Mouse (Mus musculus) CH12.LX (cell line): ENCODE data around the gene Ift43. TPM values are rescaled to one million over a fixed set of nuclear protein-coding genes. Genes with fewer than 3 reads are reported as not detected.

Source experiments
- DNase-seq: peaks from one replicate; pipeline ENCODE4 v3.0.0-alpha.2; 2013; ENCODE audit errors: extremely low read depth
- H3K27ac ChIP-seq: 2 replicates; pipeline ENCODE4 v1.5.1; 2012; ENCODE audit warnings: low read depth, mild to moderate bottlenecking, control low read depth, moderate library complexity; ENCODE audit not compliant: insufficient read depth
- H3K27me3 ChIP-seq: replicated peaks from 2 replicates; pipeline ENCODE3; 2012; ENCODE audit warnings: inconsistent platforms
- H3K36me3 ChIP-seq, 2 experiments: replicated peaks in 1 of 2; 2 replicates each; pipeline versions ENCODE3 to v1.6.1; 2012; ENCODE audit warnings: inconsistent platforms in 1 of 2, low read length in 1 of 2, mild to moderate bottlenecking in 1 of 2, mixed read lengths in 1 of 2, moderate library complexity in 1 of 2; ENCODE audit not compliant: control insufficient read depth in 1 of 2, insufficient read depth in 1 of 2
- H3K4me1 ChIP-seq, 2 experiments: 2 replicates each; pipeline ENCODE4 v1.6.1; 2012; ENCODE audit warnings: inconsistent platforms in 1 of 2, moderate library complexity in 1 of 2; ENCODE audit not compliant: insufficient read depth in 2 of 2, control insufficient read depth in 1 of 2
- H3K4me2 ChIP-seq: 2 replicates; pipeline ENCODE4 v1.6.1; 2012; ENCODE audit warnings: low read depth, mild to moderate bottlenecking, control low read depth; ENCODE audit not compliant: poor library complexity, insufficient read depth, severe bottlenecking
- H3K4me3 ChIP-seq, 3 experiments: fragments of 150-350 bp in 1 of 3; sonication (generic) in 1 of 3; replicated peaks in 1 of 3; 2 replicates each; pipeline versions ENCODE3 to v1.5.1; 2011 to 2012; ENCODE audit warnings: low read depth in 2 of 3, low read length in 2 of 3, mild to moderate bottlenecking in 2 of 3, moderate library complexity in 2 of 3, control low read depth in 1 of 3, improper control_type of control experiment in 1 of 3, inconsistent platforms in 1 of 3, mixed read lengths in 1 of 3; ENCODE audit not compliant: poor library complexity in 1 of 3
- H3K79me2 ChIP-seq: replicated peaks from 2 replicates; pipeline ENCODE4 v1.6.1; 2012; ENCODE audit warnings: mild to moderate bottlenecking, moderate library complexity; ENCODE audit not compliant: control insufficient read depth, poor library complexity, insufficient read depth, severe bottlenecking; ENCODE audit errors: extremely low read depth
- H3K9ac ChIP-seq: 2 replicates; pipeline ENCODE4 v1.6.1; 2012; ENCODE audit warnings: low read depth, mild to moderate bottlenecking, control low read depth, moderate library complexity; ENCODE audit not compliant: insufficient read depth
- H3K9me3 ChIP-seq: replicated peaks from 2 replicates; pipeline ENCODE3; 2012; ENCODE audit warnings: low read length, inconsistent platforms, mixed read lengths
- BHLHE40 ChIP-seq: IDR thresholded peaks from 2 replicates; pipeline ENCODE4 v1.6.1; 2011; ENCODE audit warnings: mild to moderate bottlenecking, low read depth, low read length, improper control_type of control experiment
- CHD1 ChIP-seq: IDR thresholded peaks from 2 replicates; pipeline ENCODE4 v1.6.1; 2012; ENCODE audit warnings: low read depth, low read length, improper control_type of control experiment, inconsistent platforms
- CHD2 ChIP-seq: IDR thresholded peaks from 2 replicates; pipeline ENCODE4 v1.6.1; 2011; ENCODE audit warnings: low read length, improper control_type of control experiment
- E2F4 ChIP-seq: IDR thresholded peaks from 2 replicates; pipeline ENCODE4 v1.6.1; 2011; ENCODE audit warnings: low read depth, low read length, improper control_type of control experiment; ENCODE audit not compliant: insufficient replicate concordance
- EP300 ChIP-seq: IDR thresholded peaks from 2 replicates; pipeline ENCODE4 v1.6.1; 2011; ENCODE audit warnings: low read length, improper control_type of control experiment
- GABPA ChIP-seq: IDR thresholded peaks from 2 replicates; pipeline ENCODE4 v1.6.1; 2012; ENCODE audit warnings: low read depth, low read length, improper control_type of control experiment, inconsistent platforms; ENCODE audit not compliant: insufficient replicate concordance
- HCFC1 ChIP-seq: IDR thresholded peaks from 2 replicates; pipeline ENCODE4 v1.6.1; 2012; ENCODE audit warnings: low read depth, mild to moderate bottlenecking, inconsistent platforms, low read length, improper control_type of control experiment
- IRF4 ChIP-seq: IDR thresholded peaks from 2 replicates; pipeline ENCODE4 v1.6.1; 2014; ENCODE audit warnings: low read depth, mild to moderate bottlenecking, inconsistent platforms, low read length, improper control_type of control experiment
- MAFK ChIP-seq: IDR thresholded peaks from 2 replicates; pipeline ENCODE4 v1.6.1; 2011; ENCODE audit warnings: low read length, improper control_type of control experiment; ENCODE audit not compliant: insufficient replicate concordance
- MAZ ChIP-seq: IDR thresholded peaks from 2 replicates; pipeline ENCODE4 v1.6.1; 2012; ENCODE audit warnings: low read depth, mild to moderate bottlenecking, inconsistent platforms, low read length, improper control_type of control experiment, moderate library complexity
- MXI1 ChIP-seq: IDR thresholded peaks from 2 replicates; pipeline ENCODE4 v1.6.1; 2011; ENCODE audit warnings: mild to moderate bottlenecking, low read depth, low read length, improper control_type of control experiment
- NELFE ChIP-seq: IDR thresholded peaks from 2 replicates; pipeline ENCODE4 v1.6.1; 2011; ENCODE audit warnings: low read depth, low read length, improper control_type of control experiment
- RCOR1 ChIP-seq: conservative IDR thresholded peaks from 2 replicates; pipeline ENCODE4 v1.6.1; 2012; ENCODE audit warnings: low read depth, mild to moderate bottlenecking, inconsistent platforms, low read length, improper control_type of control experiment
- SIN3A ChIP-seq: IDR thresholded peaks from 2 replicates; pipeline ENCODE4 v1.6.1; 2012; ENCODE audit warnings: low read length, improper control_type of control experiment, inconsistent platforms
- ZC3H11A ChIP-seq: IDR thresholded peaks from 2 replicates; pipeline ENCODE4 v1.6.1; 2012; ENCODE audit warnings: low read depth, mild to moderate bottlenecking, inconsistent platforms, low read length, improper control_type of control experiment
- ZMIZ1 ChIP-seq: IDR thresholded peaks from 2 replicates; pipeline ENCODE4 v1.6.1; 2012; ENCODE audit warnings: low read depth, mild to moderate bottlenecking, inconsistent platforms, low read length, improper control_type of control experiment
- ZNF384 ChIP-seq: IDR thresholded peaks from 2 replicates; pipeline ENCODE4 v1.6.1; 2012; ENCODE audit warnings: low read depth, low read length, improper control_type of control experiment, inconsistent platforms
- dilution Hi-C: fragments of 300-500 bp; cut with MboI; formaldehyde crosslinking; loops from 2 replicates; pipeline ENCODE4 v1.14.3; 2020; ENCODE audit warnings: low sequenced_read_pairs; ENCODE audit not compliant: extremely low pct_unique_long_range_greater_than_20kb, extremely low pct_ligation_motif_present
- in situ Hi-C: fragments of 300-500 bp; cut with MboI; formaldehyde crosslinking; loops from 3 replicates; pipeline ENCODE4 v1.14.3; 2019; ENCODE audit warnings: low sequenced_read_pairs, low pct_ligation_motif_present, low pct_unique_long_range_greater_than_20kb, mixed read lengths
- polyA plus RNA-seq: library from polyadenylated mRNA; unstranded; fragments of >175 nt; gene quantifications from 2 replicates; pipeline ENCODE4 v1.2.1, GENCODE M21; 2012; ENCODE audit warnings: low read depth; ENCODE audit not compliant: insufficient read length
- total RNA-seq, 2 experiments: library from RNA; depleted of rRNA; stranded (reverse); fragments of 300-350 nt in 1 of 2; fragments of >200 nt in 1 of 2; gene quantifications; 2 replicates each; pipeline ENCODE4 v1.2.3; 2012 to 2014

The Ift43 gene
- total and polyA plus RNA-seq, 3 experiments, result 2.0 to 8.6 (median 2.8) TPM

DNA sequence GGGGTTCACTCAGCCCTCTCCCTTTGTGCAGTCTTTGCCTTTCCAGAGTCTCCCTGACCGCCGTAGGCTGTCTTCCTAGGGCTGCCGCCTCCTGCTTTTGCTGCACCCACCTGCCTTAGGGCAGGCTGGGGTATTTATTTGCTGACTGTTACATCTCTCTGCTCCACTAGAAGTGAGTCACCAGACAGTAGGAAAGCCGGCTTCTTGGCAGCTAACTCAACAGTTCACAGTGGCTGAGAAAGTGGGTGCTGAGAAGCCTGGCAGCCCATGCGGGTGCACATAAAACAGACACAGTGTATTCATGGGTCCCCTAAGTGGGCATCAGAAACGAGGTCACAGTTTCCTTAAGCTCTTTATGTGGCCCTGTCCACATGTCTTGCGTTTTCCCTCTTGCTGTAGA, 3.5 kb downstream of the Ift43 start:
- dilution Hi-C loops (no loop called here), in situ Hi-C loops (no loop called here)

DNA sequence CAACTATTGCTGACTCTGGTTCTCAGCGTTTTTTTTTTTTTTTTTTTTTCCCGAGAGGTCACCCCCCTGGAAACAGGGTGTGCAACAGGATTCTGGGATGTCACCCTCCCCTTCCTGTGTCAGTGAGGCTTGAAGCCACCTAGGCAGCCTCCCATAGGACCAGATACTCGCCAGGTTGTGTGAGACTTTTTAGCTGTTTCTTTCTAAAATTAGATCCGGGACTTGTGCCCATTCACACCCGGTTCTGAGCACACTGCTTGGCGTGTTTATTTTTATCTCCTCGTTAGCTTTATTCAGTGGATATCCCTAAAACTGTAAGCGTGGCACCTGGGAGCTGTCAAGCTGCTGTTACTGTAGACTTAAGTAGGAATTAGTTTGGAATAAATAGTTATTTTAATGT, 4.2 kb downstream of the Ift43 start:
- H3K36me3 ChIP-seq, result no peaks in the 10 kb centered on the region
- H3K9ac ChIP-seq, result no peak overlapping the region
- H3K4me2 ChIP-seq, result no peak overlapping the region
- no peak overlapping the region for H3K4me3 ChIP-seq
- in situ Hi-C loops, result no loop called here
- dilution Hi-C loops, result no loop called here
- no peak overlapping the region for H3K27ac ChIP-seq
- DNase-seq, result no peak
- H3K79me2 ChIP-seq, result no peaks in the 10 kb centered on the region
- TF ChIP-seq EP300 (no peak), NELFE (no peak), CHD2 (no peak), GABPA (no peak), BHLHE40 (no peak), HCFC1 (no peak), IRF4 (no peak), MAFK (no peak), ZC3H11A (no peak)
- H3K4me1 ChIP-seq, result peaks cover 0 to 3% of the 10 kb centered on the region in 2 experiments; a peak in 1 of 4 replicates
- H3K9me3 ChIP-seq, result no peaks in the 10 kb centered on the region
- H3K27me3 ChIP-seq, result peaks cover 15% of the 10 kb centered on the region

More for the DNA sequence above, 3.5 kb downstream of the Ift43 start:
- peaks cover 0 to 3% of the 10 kb centered on the region in 2 experiments; a peak in 1 of 4 replicates for H3K4me1 ChIP-seq
- H3K4me3 ChIP-seq, result no peak overlapping the region
- H3K79me2 ChIP-seq, result no peaks in the 10 kb centered on the region
- no peaks in the 10 kb centered on the region for H3K9me3 ChIP-seq
- H3K4me2 ChIP-seq, result no peak overlapping the region
- H3K27me3 ChIP-seq, result peaks cover 20% of the 10 kb centered on the region
- no peaks in the 10 kb centered on the region for H3K36me3 ChIP-seq
- TF ChIP-seq RCOR1 (no peak), NELFE (no peak), CHD1 (no peak), ZNF384 (no peak), IRF4 (no peak), MAFK (no peak), HCFC1 (no peak), ZMIZ1 (no peak), MXI1 (no peak), SIN3A (no peak), CHD2 (no peak), MAZ (no peak), EP300 (no peak), E2F4 (no peak)
- TF ChIP-seq, all 38 proteins: peak for 0
- DNase-seq, result no peak
- Histone ChIP-seq H3K27ac (no peak overlapping the region), H3K9ac (no peak overlapping the region)
